Mouse (Mus musculus) hindbrain, embryonic 14.5 days (tissue): Measurements from ENCODE around the gene Slc22a14. TPM values are rescaled to one million over a fixed set of nuclear protein-coding genes. Genes with fewer than 3 reads are reported as not detected.
"Not testable (repeated sequence)": the region's sequence is repeated elsewhere in the genome, so short reads cannot be mapped to it uniquely, and the experiment has no call there.

Source experiments
- ATAC-seq: fragments of 200-750 bp; cut with Nextera tagmentation; 2 replicates; pipeline ENCODE4 v1.8.0; 2017; ENCODE audit warnings: moderate number of reproducible peaks, mild to moderate bottlenecking, moderate TSS enrichment, moderate library complexity; ENCODE audit not compliant: low FRiP score
- DNase-seq: peaks from one replicate; pipeline ENCODE4 v3.0.0-alpha.2; 2015; ENCODE audit warnings: low spot score
- H3K27ac ChIP-seq: fragments of 300-500 bp; sonication (generic); 2 replicates; pipeline ENCODE4 v1.5.1; 2014; ENCODE audit warnings: mild to moderate bottlenecking, moderate library complexity
- H3K27me3 ChIP-seq: fragments of 300-500 bp; sonication (generic); 2 replicates; pipeline ENCODE4 v1.6.1; 2014; ENCODE audit warnings: mild to moderate bottlenecking, low read length, mixed read lengths; ENCODE audit not compliant: control insufficient read depth, insufficient read depth
- H3K36me3 ChIP-seq: fragments of 300-500 bp; sonication (generic); replicated peaks from 2 replicates; pipeline ENCODE4 v1.6.1; 2014; ENCODE audit not compliant: control insufficient read depth, insufficient read depth
- H3K4me1 ChIP-seq: fragments of 300-500 bp; sonication (generic); replicated peaks from 2 replicates; pipeline ENCODE4 v1.6.1; 2014; ENCODE audit warnings: antibody characterized with exemption, low read length, mixed read lengths; ENCODE audit not compliant: control insufficient read depth, insufficient read depth
- H3K4me2 ChIP-seq: fragments of 300-500 bp; sonication (generic); replicated peaks from 2 replicates; pipeline ENCODE4 v1.6.1; 2014; ENCODE audit warnings: mild to moderate bottlenecking, moderate library complexity
- H3K4me3 ChIP-seq: fragments of 300-500 bp; sonication (generic); replicated peaks from 2 replicates; pipeline ENCODE4 v1.5.1; 2014; ENCODE audit warnings: mild to moderate bottlenecking, low read length
- H3K9ac ChIP-seq: fragments of 300-500 bp; sonication (generic); 2 replicates; pipeline ENCODE4 v1.6.1; 2014
- H3K9me3 ChIP-seq: fragments of 300-500 bp; sonication (generic); 2 replicates; pipeline ENCODE4 v1.6.1; 2016; ENCODE audit warnings: low read length; ENCODE audit not compliant: control insufficient read depth
- WGBS: fragments of 180-500 bp; shearing (Covaris S2); extraction: QIAGEN DNeasy Blood & Tissue Kit; methylation state at CpG from one replicate; pipeline ENCODE4 v1.1.7; 2014; 5-methylcytosine and 5-hydroxymethylcytosine counted together
- polyA plus RNA-seq: library from polyadenylated mRNA; unstranded; fragments of >200 nt; fragmentation: Nextera tagmentation; extraction: Ambion mirVana; gene quantifications from 2 replicates; pipeline ENCODE4 v1.2.1, GENCODE M21; 2014

Slc22a14 gene
- polyA plus RNA-seq, 1 experiment from 2014 or later, result not detected

DNA sequence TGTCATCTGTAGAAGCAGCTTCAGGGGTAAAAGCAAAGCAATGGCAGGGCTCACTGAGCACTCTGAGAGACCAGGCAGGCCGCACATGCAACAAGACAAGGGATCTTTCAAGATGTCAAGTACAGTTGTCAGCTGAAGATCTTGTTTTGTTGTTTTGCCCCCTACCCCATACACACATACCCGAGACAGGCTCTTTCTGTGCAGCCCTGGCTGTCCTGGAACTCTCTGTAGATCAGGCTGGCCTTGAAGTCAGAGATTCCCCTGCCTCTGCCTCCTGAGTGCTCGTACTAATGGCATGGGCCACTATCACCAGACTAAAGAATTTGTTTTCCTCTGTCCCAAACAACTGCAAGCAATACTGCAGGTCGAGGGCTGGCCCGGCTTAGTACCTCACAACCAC is 87.3 kb downstream of the Slc22a14 start:
- Histone ChIP-seq H3K4me2 (no peak overlapping the region), H3K4me3 (no peak overlapping the region), H3K9me3 (no peaks in the 10 kb centered on the region), H3K36me3 (peaks cover 22% of the 10 kb centered on the region), H3K4me1 (no peaks in the 10 kb centered on the region; the same call in 1 of the 2 replicates), H3K9ac (no peak overlapping the region), H3K27ac (no peak overlapping the region), H3K27me3 (no peaks in the 10 kb centered on the region)
- WGBS, result 98% methylated on average over 5 of the region's 5 CpGs
- ATAC-seq (no peak), DNase-seq (no peak)

DNA sequence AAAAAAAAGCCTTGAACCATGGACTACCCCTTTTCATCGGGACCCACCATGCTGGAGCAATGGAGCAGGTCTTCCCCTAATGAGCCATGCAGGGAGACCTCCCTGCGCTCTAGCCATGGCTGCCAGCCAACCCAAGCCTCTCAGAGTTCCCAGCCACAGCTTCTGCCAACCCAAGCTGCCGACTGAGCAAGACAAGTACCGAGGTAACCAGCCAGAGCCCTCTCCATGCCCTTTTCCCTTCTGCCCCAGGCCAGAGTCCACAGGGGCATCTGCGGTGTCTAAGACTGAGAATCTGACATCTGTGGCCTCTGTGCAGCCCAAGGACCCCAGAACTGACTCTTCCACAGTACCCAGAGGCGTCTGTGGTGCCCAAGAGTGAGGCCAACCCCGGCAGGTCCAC is 89.0 kb downstream of the Slc22a14 start:
- Histone ChIP-seq H3K27me3 (no peaks in the 10 kb centered on the region), H3K9me3 (no peaks in the 10 kb centered on the region), H3K4me1 (no peaks in the 10 kb centered on the region; the same call in 1 of the 2 replicates), H3K36me3 (peaks cover 13% of the 10 kb centered on the region), H3K4me2 (no peak overlapping the region), H3K4me3 (no peak overlapping the region), H3K9ac (no peak overlapping the region), H3K27ac (no peak overlapping the region)
- WGBS, result 76% methylated on average over 7 of the region's 7 CpGs
- DNase-seq (peak; percentile 34), ATAC-seq (no peak)

DNA sequence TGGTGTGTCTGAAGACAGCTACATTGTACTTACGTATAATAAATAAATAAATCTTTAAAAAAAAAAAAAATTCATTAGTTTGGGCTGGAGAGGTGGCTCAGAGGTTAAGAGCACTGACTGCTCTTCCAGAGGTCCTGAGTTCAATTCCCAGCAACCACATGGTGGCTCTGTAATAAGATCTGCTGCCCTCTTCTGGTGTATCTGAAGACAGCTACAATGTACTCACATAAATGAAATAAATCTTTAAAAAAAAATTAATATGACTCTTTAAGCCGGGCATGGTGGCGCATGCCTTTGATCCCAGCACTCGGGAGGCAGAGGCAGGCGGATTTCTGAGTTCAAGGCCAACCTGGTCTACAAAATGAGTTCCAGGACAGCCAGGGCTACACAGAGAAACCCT is 90.5 kb downstream of the Slc22a14 start:
- not testable (repeated sequence) for H3K9me3 ChIP-seq, H3K36me3 ChIP-seq, H3K27me3 ChIP-seq, H3K4me2 ChIP-seq, H3K4me1 ChIP-seq, H3K9ac ChIP-seq, ATAC-seq, DNase-seq, H3K27ac ChIP-seq, H3K4me3 ChIP-seq
- 93% methylated on average over 5 of the region's 5 CpGs for WGBS

DNA sequence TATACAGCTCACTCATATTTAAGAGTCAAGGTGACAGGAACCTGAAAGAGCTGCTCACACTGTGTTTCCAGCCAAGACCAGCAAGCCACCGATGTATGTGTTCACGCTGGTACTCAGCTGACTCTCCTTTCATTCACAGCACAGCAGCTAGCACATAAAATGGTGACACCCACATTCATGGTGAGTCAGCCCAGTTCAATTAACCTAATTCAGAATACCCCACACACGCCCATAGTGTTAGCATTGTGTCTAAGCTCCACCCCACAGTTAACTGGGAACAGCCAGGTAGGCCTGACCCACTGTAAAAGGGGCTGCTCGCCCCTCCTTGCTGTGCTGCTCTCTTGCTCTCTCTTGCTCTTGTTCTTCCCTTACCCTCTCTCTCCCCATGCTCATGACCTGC is 93.9 kb downstream of the Slc22a14 start:
- no peak for DNase-seq
- H3K36me3 ChIP-seq, result peaks cover 29% of the 10 kb centered on the region
- no peak overlapping the region for H3K9ac ChIP-seq
- H3K27ac ChIP-seq, result no peak overlapping the region
- H3K4me3 ChIP-seq, result no peak overlapping the region
- H3K9me3 ChIP-seq, result no peaks in the 10 kb centered on the region
- no peaks in the 10 kb centered on the region for H3K27me3 ChIP-seq
- WGBS, result 89% methylated on average over 4 of the region's 4 CpGs
- H3K4me1 ChIP-seq, result no peaks in the 10 kb centered on the region; the same call in 1 of the 2 replicates
- no peak overlapping the region for H3K4me2 ChIP-seq
- no peak for ATAC-seq

DNA sequence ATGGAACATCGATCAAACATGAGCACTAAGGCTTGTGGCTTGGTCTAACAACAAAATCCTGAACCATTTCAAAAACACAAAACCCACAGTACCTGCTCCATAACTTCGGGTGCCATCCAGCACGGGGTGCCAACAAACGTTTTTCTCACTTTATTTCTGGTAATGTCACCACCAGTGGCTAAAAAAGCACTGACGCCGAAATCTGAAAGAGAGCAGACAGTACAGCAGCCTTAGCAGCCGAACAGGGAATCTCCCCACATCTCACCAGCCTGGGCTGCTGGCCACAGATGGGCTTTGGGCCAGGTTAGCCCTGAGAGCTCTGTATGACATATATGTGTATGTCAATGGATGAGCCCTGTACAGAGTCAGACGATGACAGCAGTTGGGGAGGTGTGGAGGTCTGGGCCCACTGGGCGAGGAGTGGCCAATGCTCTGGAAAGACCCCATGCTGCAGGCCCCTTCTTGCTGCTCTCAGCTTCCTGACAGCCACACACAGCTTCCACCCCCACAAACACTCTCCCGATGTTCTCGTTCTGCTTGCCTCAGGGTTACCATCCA is 96.7 kb downstream of the Slc22a14 start:
- 91% methylated on average over 11 of the region's 11 CpGs for WGBS
- no peaks in the 10 kb centered on the region for H3K27me3 ChIP-seq
- no peak for ATAC-seq

DNA sequence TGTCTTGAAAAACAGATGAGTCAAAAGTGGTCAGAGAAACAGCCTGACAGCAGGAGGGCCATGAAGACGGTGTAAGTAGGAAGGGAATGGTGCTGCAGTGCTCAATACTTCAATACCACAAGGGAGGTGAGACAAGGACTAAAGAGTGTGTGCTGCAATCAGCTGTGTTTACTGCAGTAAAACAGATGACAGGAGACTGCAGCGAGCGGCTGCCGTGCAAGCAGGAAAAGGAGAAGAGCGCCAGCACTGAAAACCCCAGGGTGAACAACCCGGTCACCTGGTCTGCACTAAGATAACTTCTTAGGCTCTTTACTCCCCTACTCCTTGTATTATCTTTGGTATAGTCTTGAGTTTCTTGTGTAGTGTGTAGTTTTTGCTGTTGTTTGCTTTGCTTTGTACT is 97.2 kb downstream of the Slc22a14 start:
- H3K4me2 ChIP-seq, result no peak overlapping the region
- H3K9me3 ChIP-seq, result no peaks in the 10 kb centered on the region
- H3K27me3 ChIP-seq, result no peaks in the 10 kb centered on the region
- H3K4me1 ChIP-seq, result no peaks in the 10 kb centered on the region
- DNase-seq (no peak), ATAC-seq (no peak)
- no peak overlapping the region for H3K27ac ChIP-seq
- H3K9ac ChIP-seq, result no peak overlapping the region
- peaks cover 57% of the 10 kb centered on the region for H3K36me3 ChIP-seq
- H3K4me3 ChIP-seq, result no peak overlapping the region
- 91% methylated on average over 6 of the region's 6 CpGs for WGBS

More for the DNA sequence above, 96.7 kb downstream of the Slc22a14 start:
- Histone ChIP-seq H3K9me3 (no peaks in the 10 kb centered on the region), H3K9ac (no peak overlapping the region), H3K4me2 (no peak overlapping the region), H3K4me1 (no peaks in the 10 kb centered on the region), H3K27ac (no peak overlapping the region), H3K4me3 (no peak overlapping the region), H3K36me3 (peaks cover 53% of the 10 kb centered on the region)
- no peak for DNase-seq

DNA sequence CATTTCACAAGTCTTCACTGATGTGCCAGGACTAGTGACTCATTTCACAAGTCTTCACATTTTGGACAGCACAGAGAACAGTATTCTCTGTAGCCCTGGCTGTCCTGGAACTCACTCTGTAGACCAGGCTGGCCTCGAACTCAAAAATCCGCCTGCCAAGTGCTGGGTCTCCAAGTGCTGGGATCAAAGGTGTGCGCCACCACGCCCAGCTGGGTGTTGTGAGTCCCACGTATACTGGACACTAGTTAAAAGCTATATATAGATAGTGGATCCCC is 99.3 kb downstream of the Slc22a14 start:
- WGBS, result 95% methylated on average over 5 of the region's 5 CpGs

DNA sequence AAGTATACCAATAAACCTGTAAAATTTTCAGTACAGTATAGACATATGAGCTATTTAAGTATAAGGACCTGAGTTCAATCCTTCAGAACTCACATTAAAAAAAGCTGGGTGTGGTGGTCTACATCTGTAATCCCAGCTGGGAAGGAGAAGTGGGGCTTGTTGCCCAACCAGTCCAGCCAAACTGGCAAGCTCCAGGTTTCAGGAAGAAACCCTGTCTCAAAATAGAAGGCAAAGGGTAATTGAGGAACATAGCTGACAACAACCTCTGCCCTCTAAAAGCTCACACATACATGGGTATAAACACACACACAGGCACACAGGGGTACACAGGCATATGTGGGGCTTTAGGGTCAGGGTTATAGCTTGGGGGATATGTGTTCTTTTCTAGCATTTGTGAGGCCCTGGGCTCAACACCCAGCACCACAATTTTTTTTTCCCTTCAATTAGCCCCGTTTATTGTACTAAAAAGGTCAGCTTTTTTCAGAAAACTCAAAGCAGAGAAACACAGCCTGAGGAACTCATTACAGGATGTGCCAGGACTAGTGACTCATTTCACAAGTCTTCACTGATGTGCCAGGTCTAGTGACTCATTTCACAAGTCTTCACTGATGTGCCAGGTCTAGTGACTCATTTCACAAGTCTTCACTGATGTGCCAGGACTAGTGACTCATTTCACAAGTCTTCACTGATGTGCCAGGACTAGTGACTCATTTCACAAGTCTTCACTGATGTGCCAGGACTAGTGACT is 99.8 kb downstream of the Slc22a14 start:
- whole genome bisulfite sequencing, result 94% methylated on average over 1 of the region's 1 CpGs
- not testable (repeated sequence) for DNase-seq, H3K4me3 ChIP-seq, H3K4me1 ChIP-seq, H3K9me3 ChIP-seq, H3K27ac ChIP-seq, H3K27me3 ChIP-seq, H3K4me2 ChIP-seq, H3K9ac ChIP-seq, ATAC-seq
- H3K36me3 ChIP-seq, result peaks cover 65% of the 10 kb centered on the region

More for the DNA sequence above, 99.3 kb downstream of the Slc22a14 start:
- H3K4me3 ChIP-seq, ATAC-seq, H3K27ac ChIP-seq, H3K9ac ChIP-seq, DNase-seq, H3K9me3 ChIP-seq, H3K27me3 ChIP-seq, H3K4me2 ChIP-seq, H3K4me1 ChIP-seq: not testable (repeated sequence)
- peaks cover 65% of the 10 kb centered on the region for H3K36me3 ChIP-seq

DNA sequence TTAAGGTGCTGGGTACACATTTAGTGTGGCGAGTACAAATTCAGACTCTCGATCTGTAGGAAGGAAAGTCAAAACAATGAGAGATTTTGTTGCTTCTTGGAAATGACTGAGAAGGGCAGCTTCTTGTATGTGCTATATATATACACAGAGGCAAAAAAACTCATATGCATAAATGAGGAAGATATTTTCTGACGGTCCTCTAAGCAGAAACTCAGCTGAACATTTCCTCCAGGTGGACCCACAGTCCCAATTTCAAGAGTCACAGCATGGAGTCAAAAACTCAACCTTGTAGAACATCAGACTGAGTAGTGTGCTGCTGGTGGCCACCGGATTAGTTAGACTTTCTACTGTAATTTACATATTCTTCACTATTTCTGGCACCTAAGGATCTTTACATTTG is 102.3 kb downstream of the Slc22a14 start:
- DNase-seq (no peak), ATAC-seq (no peak)
- H3K9ac ChIP-seq, result no peak overlapping the region
- H3K4me2 ChIP-seq, result no peak overlapping the region
- H3K4me3 ChIP-seq, result no peak overlapping the region
- WGBS, result 94% methylated on average over 4 of the region's 4 CpGs
- peaks cover 71% of the 10 kb centered on the region for H3K36me3 ChIP-seq
- H3K9me3 ChIP-seq, result no peaks in the 10 kb centered on the region
- no peak overlapping the region for H3K27ac ChIP-seq
- H3K4me1 ChIP-seq, result no peaks in the 10 kb centered on the region
- no peaks in the 10 kb centered on the region for H3K27me3 ChIP-seq
